Mouse (Mus musculus): ENCODE measurements around the gene Capza1. TPM values are rescaled to one million over a fixed set of nuclear protein-coding genes. Genes with fewer than 3 reads are reported as not detected.
A peak's percentile ranks its signal among the peaks of the same experiment; 100 is the strongest.

Gene Capza1
- polyA plus RNA-seq, 1 experiment, result 62.7 TPM

DNA sequence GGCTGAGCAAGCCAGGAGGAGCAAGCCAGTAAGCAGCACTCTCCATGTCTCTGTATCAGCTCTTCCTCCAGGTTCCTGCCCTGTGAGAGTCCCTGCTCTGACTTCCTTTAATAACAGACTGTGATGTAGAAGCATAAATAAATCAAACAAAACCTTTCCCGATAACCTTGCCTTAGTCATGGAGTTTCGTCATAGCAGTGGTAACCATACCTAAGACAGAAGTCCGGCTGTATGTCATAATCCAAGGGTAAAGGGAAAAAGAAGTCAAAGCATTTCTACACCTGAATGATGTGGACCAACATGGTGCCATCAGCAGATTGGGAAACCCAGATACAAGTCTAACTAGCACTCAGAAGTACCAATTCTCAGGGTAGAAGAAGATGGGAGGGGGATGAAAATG is 28.5 kb downstream of the Capza1 start:
- H3K4me3 ChIP-seq (replicated peaks; ENCODE audit: control insufficient read depth, low read depth, low read length), result no peak overlapping the region
- no peaks in the 10 kb centered on the region; the same call in 1 of the 2 replicates for H3K4me1 ChIP-seq (ENCODE audit: control insufficient read depth, insufficient read depth, low read length)
- 52% methylated on average over 3 of the region's 3 CpGs for WGBS
- no peak overlapping the region for H3K27ac ChIP-seq (ENCODE audit: control insufficient read depth, insufficient read depth, low read depth, low read length, poor library complexity)
- no peak for TF ChIP-seq CTCF (IDR thresholded peaks at IDR 0.05; ENCODE audit: control insufficient read depth, insufficient read depth, low read length)
- no peak for TF ChIP-seq POLR2A (IDR thresholded peaks at IDR 0.05; ENCODE audit: borderline replicate concordance, control insufficient read depth, low read depth, low read length)

DNA sequence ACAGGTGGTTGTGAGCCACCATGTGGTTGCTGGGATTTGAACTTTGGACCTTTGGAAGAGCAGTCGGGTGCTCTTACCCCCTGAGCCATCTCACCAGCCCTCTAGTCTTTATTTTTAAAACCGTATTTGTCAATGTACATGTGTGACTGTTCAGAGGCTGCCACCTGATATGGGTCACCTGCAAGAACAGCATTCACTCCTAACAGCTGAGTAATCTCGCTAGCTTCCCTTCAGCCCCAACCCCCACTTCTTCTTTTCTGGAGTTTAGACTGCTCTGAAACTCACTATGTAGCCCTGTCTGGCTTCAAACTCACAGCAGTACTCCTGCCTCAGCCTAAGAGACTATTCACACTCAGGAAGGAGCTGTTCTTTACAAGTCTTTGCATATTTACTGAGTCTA is 41.9 kb downstream of the Capza1 start:
- Histone ChIP-seq H3K4me1 (ENCODE audit: control insufficient read depth, insufficient read depth, low read length) (no peaks in the 10 kb centered on the region; the same call in 1 of the 2 replicates), H3K27ac (ENCODE audit: control insufficient read depth, insufficient read depth, low read depth, low read length, poor library complexity) (no peak overlapping the region), H3K4me3 (replicated peaks; ENCODE audit: control insufficient read depth, low read depth, low read length) (no peak overlapping the region)
- WGBS, result 82% methylated on average over 3 of the region's 3 CpGs
- no peak for TF ChIP-seq CTCF (IDR thresholded peaks at IDR 0.05; ENCODE audit: control insufficient read depth, insufficient read depth, low read length)
- no peak for TF ChIP-seq POLR2A (IDR thresholded peaks at IDR 0.05; ENCODE audit: borderline replicate concordance, control insufficient read depth, low read depth, low read length)

DNA sequence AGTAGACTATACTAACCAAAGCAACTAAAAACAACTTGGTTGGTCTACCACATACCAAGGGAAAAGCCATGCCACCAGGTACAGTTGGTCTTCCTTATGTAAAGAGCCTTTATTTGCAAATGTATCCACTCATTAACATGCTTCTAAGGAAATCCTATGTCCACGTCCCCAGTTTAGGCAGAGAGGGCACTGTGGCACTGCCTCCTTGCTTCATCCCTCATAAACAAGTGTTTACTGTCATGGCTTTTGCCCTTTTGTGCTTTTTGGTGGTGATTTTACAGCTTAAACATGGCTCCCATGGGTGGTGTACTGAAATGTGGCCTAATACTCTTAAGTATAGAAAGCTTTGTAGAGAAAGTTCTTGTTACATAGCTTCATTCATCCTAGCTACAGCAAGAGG is 43.9 kb downstream of the Capza1 start:
- no peak for TF ChIP-seq CTCF (IDR thresholded peaks at IDR 0.05; ENCODE audit: control insufficient read depth, insufficient read depth, low read length)
- no peak for TF ChIP-seq POLR2A (IDR thresholded peaks at IDR 0.05; ENCODE audit: borderline replicate concordance, control insufficient read depth, low read depth, low read length)
- Histone ChIP-seq H3K4me3 (replicated peaks; ENCODE audit: control insufficient read depth, low read depth, low read length) (no peak overlapping the region), H3K27ac (ENCODE audit: control insufficient read depth, insufficient read depth, low read depth, low read length, poor library complexity) (no peak overlapping the region), H3K4me1 (ENCODE audit: control insufficient read depth, insufficient read depth, low read length) (no peaks in the 10 kb centered on the region; the same call in 1 of the 2 replicates)
- 72% methylated on average over 1 of the region's 1 CpGs for WGBS

GRCm38 (mm10) chr3:104818749-104819134 is 45.6 kb downstream of the Capza1 start:
- no peaks in the 10 kb centered on the region; the same call in 1 of the 2 replicates for H3K4me1 ChIP-seq (ENCODE audit: control insufficient read depth, insufficient read depth, low read length)
- WGBS, result 2% methylated on average over 3 of the region's 3 CpGs
- peak overlapping the region; percentile 3; the same call in 1 of the 2 replicates for H3K27ac ChIP-seq (ENCODE audit: control insufficient read depth, insufficient read depth, low read depth, low read length, poor library complexity)
- H3K4me3 ChIP-seq (replicated peaks; ENCODE audit: control insufficient read depth, low read depth, low read length), result peak overlapping the region; percentile 98
- TF ChIP-seq POLR2A (IDR thresholded peaks at IDR 0.05; ENCODE audit: borderline replicate concordance, control insufficient read depth, low read depth, low read length) (no peak), CTCF (IDR thresholded peaks at IDR 0.05; ENCODE audit: control insufficient read depth, insufficient read depth, low read length) (no peak)

GRCm38 (mm10) chr3:104817991-104818748 is 46.1 kb downstream of the Capza1 start, which contains the start of gene Mov10:
Gene Mov10, minus strand, starts transcription at chr3:104818563.
- TF ChIP-seq CTCF (IDR thresholded peaks at IDR 0.05; ENCODE audit: control insufficient read depth, insufficient read depth, low read length), result no peak
- peak; percentile 30; the same call in 1 of the 2 replicates for TF ChIP-seq POLR2A (IDR thresholded peaks at IDR 0.05; ENCODE audit: borderline replicate concordance, control insufficient read depth, low read depth, low read length)
- Histone ChIP-seq H3K4me3 (replicated peaks; ENCODE audit: control insufficient read depth, low read depth, low read length) (peak within 1 kb of the TSS; percentile 98), H3K4me1 (ENCODE audit: control insufficient read depth, insufficient read depth, low read length) (no peaks in the 10 kb centered on the region; the same call in 1 of the 2 replicates), H3K27ac (ENCODE audit: control insufficient read depth, insufficient read depth, low read depth, low read length, poor library complexity) (peak within 1 kb of the TSS; percentile 90)
- WGBS, result under 1% methylated on average over 40 of the region's 40 CpGs

- H3K4me1 ChIP-seq (ENCODE audit: control insufficient read depth, insufficient read depth, low read length), result no peaks in the 10 kb centered on the region; the same call in 1 of the 2 replicates
- peak overlapping the region; percentile 90 for H3K27ac ChIP-seq (ENCODE audit: control insufficient read depth, insufficient read depth, low read depth, low read length, poor library complexity)
- WGBS, result under 1% methylated on average over 46 of the region's 46 CpGs
- peak overlapping the region; percentile 98 for H3K4me3 ChIP-seq (replicated peaks; ENCODE audit: control insufficient read depth, low read depth, low read length)
- no peak for TF ChIP-seq CTCF (IDR thresholded peaks at IDR 0.05; ENCODE audit: control insufficient read depth, insufficient read depth, low read length)
- no peak for TF ChIP-seq POLR2A (IDR thresholded peaks at IDR 0.05; ENCODE audit: borderline replicate concordance, control insufficient read depth, low read depth, low read length)
Measured at GRCm38 (mm10) chr3:104817481-104817990, 46.8 kb downstream of the Capza1 start.

DNA sequence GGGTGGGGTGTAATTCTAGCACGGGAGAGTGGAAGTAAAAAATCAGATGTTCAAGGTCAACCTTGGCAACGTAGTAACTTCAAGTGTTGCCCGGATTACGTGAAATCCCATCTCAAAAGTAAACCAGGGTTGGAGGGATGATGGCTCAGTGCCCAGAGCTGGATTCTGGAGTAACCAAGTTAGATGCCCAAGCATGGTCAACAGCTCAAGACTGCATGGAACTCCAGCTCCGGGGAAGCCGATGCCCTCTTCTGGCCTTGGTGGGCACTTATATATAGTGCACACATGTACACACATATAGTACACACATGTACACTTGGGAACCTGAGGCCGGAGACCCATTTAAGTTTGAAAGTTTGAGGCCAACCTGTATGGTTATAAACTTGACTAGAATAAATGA is 48.2 kb downstream of the Capza1 start:
- 95% methylated on average over 7 of the region's 7 CpGs for WGBS
- H3K4me3 ChIP-seq (replicated peaks; ENCODE audit: control insufficient read depth, low read depth, low read length), result no peak overlapping the region
- no peak for TF ChIP-seq CTCF (IDR thresholded peaks at IDR 0.05; ENCODE audit: control insufficient read depth, insufficient read depth, low read length)
- no peak for TF ChIP-seq POLR2A (IDR thresholded peaks at IDR 0.05; ENCODE audit: borderline replicate concordance, control insufficient read depth, low read depth, low read length)
- H3K27ac ChIP-seq (ENCODE audit: control insufficient read depth, insufficient read depth, low read depth, low read length, poor library complexity), result no peak overlapping the region
- no peaks in the 10 kb centered on the region; the same call in 1 of the 2 replicates for H3K4me1 ChIP-seq (ENCODE audit: control insufficient read depth, insufficient read depth, low read length)

- WGBS, result 83% methylated on average over 2 of the region's 2 CpGs
- H3K4me3 ChIP-seq (replicated peaks; ENCODE audit: control insufficient read depth, low read depth, low read length), result no peak overlapping the region
- H3K27ac ChIP-seq (ENCODE audit: control insufficient read depth, insufficient read depth, low read depth, low read length, poor library complexity), result no peak overlapping the region
- no peaks in the 10 kb centered on the region; the same call in 1 of the 2 replicates for H3K4me1 ChIP-seq (ENCODE audit: control insufficient read depth, insufficient read depth, low read length)
- TF ChIP-seq POLR2A (IDR thresholded peaks at IDR 0.05; ENCODE audit: borderline replicate concordance, control insufficient read depth, low read depth, low read length) (no peak), CTCF (IDR thresholded peaks at IDR 0.05; ENCODE audit: control insufficient read depth, insufficient read depth, low read length) (no peak)
Measured at GRCm38 (mm10) chr3:104815346-104815745, 49.0 kb downstream of the Capza1 start.

Measured in bone marrow, adult 2 months (tissue).